Mouse (Mus musculus) kidney, adult 11 months (tissue): Measurements from ENCODE around the gene Zfp809.
"Not testable (repeated sequence)": the region's sequence is repeated elsewhere in the genome, so short reads cannot be mapped to it uniquely, and the experiment has no call there.

Experiments used
- DNase-seq: peaks from one replicate; pipeline ENCODE4 v3.0.0; 2022

Zfp809 gene

DNA sequence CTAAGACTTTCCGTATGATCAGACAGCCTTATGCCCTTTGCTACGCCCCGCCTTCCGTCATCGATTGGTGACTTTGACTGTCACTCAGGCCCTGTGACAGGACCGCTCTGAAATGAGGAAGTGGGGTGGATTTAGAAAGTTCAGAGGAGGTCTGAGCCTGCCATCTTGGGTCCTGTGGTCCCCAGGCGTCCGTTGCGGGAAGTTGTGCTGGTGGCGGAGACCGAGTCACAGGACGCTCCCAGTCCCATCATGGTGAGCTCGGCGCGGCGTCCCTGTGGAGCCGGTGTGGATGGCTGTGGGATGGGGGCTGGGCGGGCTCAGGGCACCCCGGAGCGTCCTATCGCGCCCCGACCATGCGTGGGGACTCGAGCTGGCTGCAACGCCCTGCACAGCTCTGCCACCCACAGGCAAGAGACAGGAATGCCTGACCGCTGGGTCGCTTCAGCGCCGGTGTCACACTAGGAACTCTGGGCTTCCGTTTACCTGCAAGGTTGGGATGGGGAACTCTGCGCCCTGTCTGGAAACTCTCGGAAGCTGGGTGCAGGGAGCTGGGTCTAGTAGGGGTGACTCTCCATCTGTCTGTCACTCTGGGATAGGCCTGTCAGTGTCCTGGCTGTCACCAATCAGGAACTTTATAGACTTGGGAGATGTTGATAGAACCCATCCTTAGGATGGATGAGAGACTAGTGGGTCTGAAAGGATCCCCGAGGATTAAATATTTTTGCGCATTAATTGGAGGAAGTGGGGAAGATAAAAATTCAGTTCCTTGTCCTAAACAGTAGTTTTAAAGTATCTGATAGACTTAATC lies at the start of gene Zfp809:
Gene Zfp809 (plus strand): TSS at position 134 of the 808 bp plus-strand sequence.
- DNase-seq: peak; percentile 99

DNA sequence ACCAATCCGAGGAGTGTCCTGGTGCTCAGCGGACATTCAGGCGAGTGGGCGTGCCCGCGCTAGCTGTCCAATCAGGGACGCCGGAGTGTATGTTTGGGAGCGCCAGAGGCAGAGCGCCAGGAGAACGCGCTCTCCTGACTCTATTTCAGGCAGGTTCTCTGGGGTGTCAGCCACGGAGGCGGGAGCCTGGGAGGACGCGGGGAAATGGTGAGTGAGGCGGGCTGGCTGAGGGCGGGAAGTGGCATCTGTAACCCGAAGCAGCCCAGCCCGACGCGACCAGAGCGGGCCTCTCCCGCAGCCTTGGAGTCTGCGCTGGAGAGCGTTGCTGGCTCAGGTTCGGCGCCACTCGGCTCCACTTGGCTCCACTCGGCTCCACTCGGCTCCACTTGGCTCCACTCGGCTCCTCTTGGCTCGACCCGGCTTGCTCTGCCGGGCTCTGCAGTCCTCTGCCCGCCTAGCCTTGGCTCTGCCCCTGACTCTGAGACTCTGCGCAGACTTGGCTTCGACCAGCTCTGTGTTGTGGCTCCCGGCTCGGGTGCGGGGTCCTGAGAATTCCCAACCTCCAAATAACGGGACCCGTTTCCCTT lies 37.4 kb upstream of the Zfp809 start, which contains the start of gene Zfp872:
Gene Zfp872 (plus strand): TSS at position 66 of the 587 bp plus-strand sequence.
- peak; percentile 9 for DNase-seq

- no peak for DNase-seq
These were observed 29.1 kb upstream of the Zfp809 start for GRCm38 (mm10) chr9:22196412-22196811.

DNA sequence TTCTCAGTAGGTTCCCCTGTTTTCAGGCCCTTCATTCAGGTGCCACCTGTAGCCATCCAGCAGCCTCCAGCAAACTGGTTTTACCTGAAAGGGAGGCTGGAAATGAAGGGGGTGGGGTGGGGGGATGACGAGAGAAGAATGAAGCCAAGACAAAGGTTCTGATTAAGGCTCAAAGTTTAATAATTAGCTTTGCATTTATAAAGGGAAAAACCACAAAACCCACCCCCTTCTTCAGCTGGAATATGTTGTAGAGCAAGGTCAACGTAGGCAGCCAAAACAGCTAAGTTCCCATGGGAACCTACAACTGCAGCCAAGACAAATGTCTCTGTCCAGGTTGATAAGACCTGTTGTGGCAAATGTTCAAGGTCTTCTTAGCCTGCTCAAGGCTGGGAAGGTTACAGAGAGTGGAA lies 11.7 kb upstream of the Zfp809 start:
- no peak for DNase-seq

- no peak for DNase-seq
These were observed 11.0 kb upstream of the Zfp809 start for GRCm38 (mm10) chr9:22214549-22214948.

DNA sequence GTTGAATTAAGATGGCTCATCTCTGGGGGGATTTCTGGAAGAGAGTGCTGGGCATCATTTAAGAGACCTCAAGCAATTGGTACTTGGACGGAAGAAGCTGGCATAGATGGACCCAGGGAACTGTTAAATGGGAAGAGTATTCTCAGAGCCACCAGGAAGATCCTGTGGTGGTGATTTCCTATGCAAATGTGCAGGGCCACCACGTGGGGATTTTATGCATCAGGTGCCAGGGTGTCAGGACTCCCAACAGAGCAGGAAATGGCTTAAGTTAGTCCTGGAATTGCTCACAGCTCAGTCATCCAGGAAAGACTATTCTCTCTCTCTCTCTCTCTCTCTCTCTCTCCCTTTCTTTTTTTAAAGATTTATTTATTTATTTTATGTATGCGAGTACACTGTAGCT lies 8.8 kb upstream of the Zfp809 start:
- DNase-seq: no peak

GRCm38 (mm10) chr9:22217858-22218493 lies 7.5 kb upstream of the Zfp809 start:
- DNase-seq: no peak

DNA sequence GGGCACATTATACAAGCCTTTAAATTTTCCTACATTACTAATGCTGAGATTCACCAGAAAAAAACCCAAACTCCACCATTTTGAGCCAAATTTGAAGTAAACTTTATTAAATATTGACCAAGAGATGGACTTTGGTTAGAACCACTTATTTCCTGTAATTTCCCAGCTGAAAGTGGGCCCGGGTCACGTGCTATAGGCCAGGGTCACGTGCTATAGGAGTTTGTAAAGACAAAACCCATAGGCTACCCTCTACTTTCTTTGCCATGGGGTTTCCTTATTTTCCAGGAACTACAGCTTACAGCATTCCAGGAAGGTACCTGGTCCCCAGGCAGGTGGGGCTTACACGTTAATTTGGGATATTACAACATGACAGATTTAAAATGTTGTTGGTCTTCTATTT lies 1.4 kb upstream of the Zfp809 start:
- DNase-seq: peak; percentile 20

DNA sequence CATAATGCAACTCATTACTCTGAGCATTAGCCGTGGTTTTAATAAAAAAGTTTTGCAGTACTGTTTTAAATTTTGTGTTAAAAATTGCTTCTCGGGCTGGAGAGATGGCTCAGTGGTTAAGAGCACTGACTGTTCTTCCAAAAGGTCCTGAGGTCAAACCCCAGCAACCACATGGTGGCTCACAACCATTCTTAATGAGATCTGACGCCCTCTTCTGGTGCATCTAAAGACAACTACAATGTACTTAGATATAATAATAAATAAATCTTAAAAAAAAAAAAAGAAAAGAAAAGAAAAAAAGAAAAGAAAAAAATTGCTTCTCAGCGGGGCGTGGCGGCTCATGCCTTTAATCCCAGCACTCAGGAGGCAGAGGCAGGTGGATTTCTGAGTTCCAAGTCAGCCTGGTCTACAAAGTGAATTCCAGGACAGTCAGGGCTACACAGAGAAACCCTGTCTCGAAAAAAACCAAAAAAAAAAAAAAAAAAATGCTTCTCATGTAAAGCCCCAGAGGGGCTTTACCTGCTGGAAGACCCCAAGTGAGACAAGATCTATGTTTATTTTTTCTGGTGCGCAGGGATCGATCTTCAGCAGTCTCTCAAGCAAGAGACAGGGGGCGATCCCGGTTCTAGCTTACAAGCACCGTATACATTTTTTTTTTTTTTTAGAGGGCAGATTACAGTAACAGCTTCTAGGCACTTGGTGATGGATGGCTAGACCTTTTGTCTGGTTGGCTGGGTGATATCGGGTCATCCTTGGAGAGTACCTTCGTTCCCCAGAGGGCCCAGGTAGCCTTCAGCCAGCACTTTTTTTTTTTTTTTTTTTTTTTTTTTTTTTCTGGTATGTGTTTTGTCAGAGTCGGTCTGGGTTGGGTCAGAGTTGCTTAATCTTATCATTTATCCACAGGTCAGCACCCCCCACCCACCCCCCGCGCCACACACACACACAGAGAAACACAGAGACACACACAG lies 694 bp upstream of the Zfp809 start:
- DNase-seq: no peak

GRCm38 (mm10) chr9:22226389-22226673 lies 817 bp downstream of the Zfp809 start:
- not testable (repeated sequence) for DNase-seq

GRCm38 (mm10) chr9:22226846-22227245 lies 1.3 kb downstream of the Zfp809 start:
- DNase-seq: peak; percentile 61

GRCm38 (mm10) chr9:22229386-22230026 lies 4.0 kb downstream of the Zfp809 start:
- no peak for DNase-seq

- no peak for DNase-seq
These were observed 4.5 kb downstream of the Zfp809 start for GRCm38 (mm10) chr9:22230061-22230460.

GRCm38 (mm10) chr9:22230556-22230955 lies 5.0 kb downstream of the Zfp809 start:
- no peak for DNase-seq

- DNase-seq: no peak
These were observed 14.5 kb downstream of the Zfp809 start for GRCm38 (mm10) chr9:22240001-22240400.

- DNase-seq: no peak
These were observed 18.7 kb downstream of the Zfp809 start for GRCm38 (mm10) chr9:22244242-22244641.

DNA sequence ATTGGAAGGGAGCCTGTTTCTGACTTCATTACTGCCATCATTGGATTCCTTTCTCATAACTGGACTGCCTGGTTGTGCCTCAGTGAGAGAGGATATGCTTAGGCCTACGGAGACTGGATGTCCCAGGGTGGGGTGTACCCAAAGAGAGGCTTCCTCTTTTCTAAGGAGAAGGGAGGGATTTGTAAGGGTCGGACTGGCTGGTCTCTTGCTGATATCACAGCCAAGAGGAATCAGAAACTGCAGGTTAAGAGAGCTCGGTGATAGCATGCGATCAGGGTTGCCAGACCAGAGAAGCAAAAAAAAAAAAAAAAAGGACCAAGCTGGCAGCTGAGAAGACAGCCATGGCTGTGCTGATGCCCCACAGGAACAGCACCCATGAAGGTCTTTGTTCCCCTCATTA lies 31.1 kb downstream of the Zfp809 start:
- DNase-seq: no peak

- no peak for DNase-seq
These were observed 33.3 kb downstream of the Zfp809 start for GRCm38 (mm10) chr9:22258784-22259183.

DNA sequence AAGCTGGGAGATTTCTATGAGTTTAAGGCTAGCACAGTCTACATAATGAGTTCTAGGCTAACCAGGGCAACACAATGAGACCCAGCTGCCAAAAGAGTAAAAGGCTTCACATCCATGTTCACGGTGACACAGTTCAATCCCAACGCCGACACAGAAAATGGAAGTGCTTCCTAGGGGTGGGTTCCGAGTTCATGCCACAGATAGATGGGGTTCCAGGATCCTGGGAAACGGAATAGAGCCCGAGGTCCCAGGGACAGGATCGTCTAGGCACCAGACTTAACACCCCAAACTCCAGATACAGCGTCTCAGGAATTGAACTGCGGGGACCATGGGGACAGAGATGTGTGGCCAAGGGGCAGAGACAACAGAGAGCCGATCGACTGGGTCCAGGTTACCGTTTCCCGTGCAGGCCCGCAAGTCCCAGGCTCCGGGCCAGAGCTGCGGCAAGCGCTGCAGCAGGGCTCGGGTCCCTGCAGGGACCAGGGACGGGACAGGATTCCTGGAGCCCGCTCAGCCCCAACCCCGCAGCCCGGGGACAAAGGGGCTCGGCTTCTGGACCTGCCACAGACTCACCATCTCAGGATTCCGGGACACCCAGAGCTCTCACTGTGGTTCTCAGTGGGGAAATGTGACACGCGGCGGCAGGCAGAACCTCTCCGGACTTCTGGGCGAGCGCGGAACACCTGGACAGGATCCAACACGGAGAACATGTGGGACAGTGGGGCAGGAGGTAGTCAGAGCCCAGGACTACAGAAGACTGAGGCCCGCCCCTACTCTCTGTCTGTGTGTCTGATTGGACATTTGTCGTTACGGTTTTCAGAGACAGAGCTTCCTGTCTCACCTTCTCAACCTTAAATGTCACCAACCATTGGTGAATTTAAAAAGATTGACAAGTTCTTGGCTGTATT lies 33.9 kb downstream of the Zfp809 start, which contains the start of gene Zfp599:
Gene Zfp599 (minus strand): TSS at position 712 of the 908 bp plus-strand sequence.
- DNase-seq: peak; percentile 51

GRCm38 (mm10) chr9:22260092-22260422 lies 34.5 kb downstream of the Zfp809 start:
- DNase-seq: no peak

GRCm38 (mm10) chr9:22261594-22261993 lies 36.1 kb downstream of the Zfp809 start:
- no peak for DNase-seq
